Mouse (Mus musculus) neutrophil, adult 59 days (primary cell): ENCODE data around the gene Drp2. TPM values are rescaled to one million over a fixed set of nuclear protein-coding genes. Genes with fewer than 3 reads are reported as not detected.

Experiments
- total RNA-seq, 2 experiments: library from RNA; stranded (reverse); gene quantifications; 1 replicate in 1 of 2; 2 replicates in 1 of 2; pipeline ENCODE4 v1.2.4; 2023

Gene Drp2
- under 1 TPM; 0.20 to 0.40 TPM for total RNA-seq

DNA sequence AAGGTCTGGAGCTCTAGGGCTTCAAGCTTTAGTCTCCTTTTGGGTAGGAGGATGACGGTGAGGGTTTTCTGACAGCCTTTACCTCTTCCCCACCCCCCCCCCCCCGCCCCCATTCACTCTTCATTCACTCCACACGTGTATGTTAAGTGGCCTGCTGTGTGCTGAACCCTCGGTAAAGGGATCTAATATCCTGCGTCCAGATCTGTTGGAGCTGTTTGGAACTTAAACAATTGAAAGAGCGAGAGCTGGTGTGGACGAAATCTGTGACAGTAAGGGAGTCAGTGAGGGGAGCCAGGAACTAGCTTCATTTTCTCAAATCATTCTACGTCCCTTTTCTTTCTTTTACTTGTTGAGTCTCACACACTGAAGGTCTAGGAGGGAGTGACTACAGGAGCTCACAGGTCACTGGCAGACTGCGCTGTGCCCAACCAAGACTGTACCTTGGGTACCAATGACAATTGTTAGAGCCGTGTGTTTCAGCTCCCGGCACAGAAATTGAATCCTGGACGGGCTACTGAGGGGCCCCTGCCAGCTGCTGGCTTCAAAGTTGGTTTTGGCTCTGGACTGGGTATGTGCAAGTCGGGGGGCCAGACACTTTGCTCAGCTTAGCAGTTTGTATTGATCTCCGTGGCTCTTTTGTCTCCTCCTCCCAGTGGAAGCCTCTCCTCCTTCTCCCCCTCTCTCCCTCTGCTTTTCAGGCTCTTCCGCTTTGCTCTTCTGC is at the start of gene Drp2:
Drp2 (plus strand) TSS at position 689 of the 721 bp plus-strand sequence.

DNA sequence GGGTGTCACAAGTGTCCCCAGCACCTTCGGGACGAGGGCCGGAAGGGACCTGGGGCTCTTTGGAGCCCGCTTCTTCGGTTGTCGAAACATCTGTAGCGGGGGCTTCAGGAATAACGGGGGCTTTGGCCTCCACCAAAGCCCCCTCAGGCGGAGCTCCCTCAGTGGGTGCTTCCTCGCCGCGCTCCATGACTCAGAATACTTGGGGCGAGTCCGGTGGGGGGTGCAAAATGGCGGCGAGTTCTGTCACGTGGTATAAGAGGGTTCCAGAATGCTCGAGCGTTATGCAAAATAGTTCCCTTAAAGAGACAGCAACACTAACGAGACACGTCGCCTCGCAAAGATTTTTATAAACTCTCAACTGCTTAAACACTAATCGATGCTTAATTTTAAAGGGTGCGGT is 71.9 kb downstream of the Drp2 start, which contains the start of gene Taf7l:
Taf7l (minus strand) TSS at position 201 of the 400 bp plus-strand sequence.

Other genes starting within 250 kb of the Drp2 start
- 1 to 10 TPM in 1 of 2 experiments, under 1 TPM in 1; 0.31 to 1.0 TPM for gene Xkrx, start 242.5 kb upstream of the Drp2 start, total RNA-seq
- gene Arl13a, start 217.1 kb upstream of the Drp2 start, total RNA-seq, result not detected
- gene Nox1, start 182.6 kb upstream of the Drp2 start, total RNA-seq, result under 1 TPM in 1 of 2 experiments, not detected in 1; 0.47 TPM
- 10 to 100 TPM; 15.6 to 16.5 TPM for gene Trmt2b, start 127.6 kb upstream of the Drp2 start, total RNA-seq
- gene Tmem35a, start 109.3 kb upstream of the Drp2 start, total RNA-seq, result not detected
- gene Cenpi, start 96.5 kb upstream of the Drp2 start, total RNA-seq, result 10 to 100 TPM in 1 of 2 experiments, 1 to 10 TPM in 1; 7.9 to 11.8 TPM
- gene Taf7l, start 71.9 kb downstream of the Drp2 start, total RNA-seq, result not detected
- gene Timm8a1, start 137.3 kb downstream of the Drp2 start, total RNA-seq, result 10 to 100 TPM in 1 of 2 experiments, 1 to 10 TPM in 1; 8.0 to 11.3 TPM
- 10 to 100 TPM; 71.8 to 73.6 TPM for gene Btk, start 179.0 kb downstream of the Drp2 start, total RNA-seq
- gene Rpl36a, start 181.1 kb downstream of the Drp2 start, total RNA-seq, result 100 to 1,000 TPM; 148 to 167 TPM
- gene Gla, start 196.6 kb downstream of the Drp2 start, total RNA-seq, result 10 to 100 TPM; 44.4 to 59.6 TPM
- gene Hnrnph2, start 196.6 kb downstream of the Drp2 start, total RNA-seq, result 10 to 100 TPM; 80.4 to 96.9 TPM